Mouse (Mus musculus) heart, adult 18-20 months (tissue): ENCODE results near the gene Bin2. TPM values are rescaled to one million over a fixed set of nuclear protein-coding genes. Genes with fewer than 3 reads are reported as not detected.
"Not testable (repeated sequence)": the region's sequence is repeated elsewhere in the genome, so short reads cannot be mapped to it uniquely, and the experiment has no call there.

Experiments
- DNase-seq, 2 experiments: peaks; one replicate each; pipeline ENCODE4 v3.0.0; 2021 to 2022; ENCODE audit warnings: mixed read lengths in 1 of 2
- microRNA-seq, 2 experiments: library from miRNA; unstranded; fragments of <30 nt; microRNA quantifications; one replicate each; pipeline ENCODE4 v1.2.0; 2022
- total RNA-seq, 2 experiments: library from RNA; stranded (reverse); gene quantifications; 2 replicates each; pipeline ENCODE4 v1.2.3; 2021

The Bin2 gene
- total RNA-seq, 2 experiments from 2014 or later = 1.6 to 5.1 TPM

- DNase-seq = peak; percentile 91 to 93
Measured at GRCm38 (mm10) chr15:100615825-100616220, 53.5 kb downstream of the Bin2 start.

- DNase-seq = peak; percentile 98
Measured at GRCm38 (mm10) chr15:100614996-100615824, 54.1 kb downstream of the Bin2 start, which contains the start of gene Dazap2. Dazap2 (plus strand) TSS chr15:100615349.

GRCm38 (mm10) chr15:100614218-100614995 is 54.9 kb downstream of the Bin2 start:
- no peak for DNase-seq

GRCm38 (mm10) chr15:100613584-100613983 is 55.8 kb downstream of the Bin2 start:
- peak; percentile 78 to 89 for DNase-seq

- no peak for DNase-seq
Measured at GRCm38 (mm10) chr15:100612432-100612831, 56.9 kb downstream of the Bin2 start.

GRCm38 (mm10) chr15:100611951-100612350 is 57.4 kb downstream of the Bin2 start:
- no peak for DNase-seq

- not testable (repeated sequence) for DNase-seq
Measured at GRCm38 (mm10) chr15:100606677-100607076, 62.7 kb downstream of the Bin2 start.

GRCm38 (mm10) chr15:100601669-100602068 is 67.7 kb downstream of the Bin2 start:
- DNase-seq = no peak

GRCm38 (mm10) chr15:100600696-100601272 is 68.6 kb downstream of the Bin2 start:
- no peak for DNase-seq

- DNase-seq = peak; percentile 81 to 85
Measured at GRCm38 (mm10) chr15:100600047-100600695, 69.2 kb downstream of the Bin2 start.

- DNase-seq = peak; percentile 61 to 74
Measured at GRCm38 (mm10) chr15:100599276-100600046, 69.9 kb downstream of the Bin2 start, which contains the start of gene Pou6f1. Pou6f1 (minus strand) TSS chr15:100599984.

- DNase-seq = peak; percentile 65 to 70
Measured at GRCm38 (mm10) chr15:100598883-100599275, 70.5 kb downstream of the Bin2 start.

GRCm38 (mm10) chr15:100598287-100598882 is 71.0 kb downstream of the Bin2 start:
- no peak for DNase-seq

- DNase-seq = no peak
Measured at GRCm38 (mm10) chr15:100592817-100593216, 76.5 kb downstream of the Bin2 start.

Small RNA genes lying within 50 kb of the gene (microRNA-seq; reads per million reads assigned to microRNA genes)
- gene Mir6961 = 0 reads per million in 2 experiments

Other genes starting within 250 kb of the Bin2 start
- gene Gm5475, start 247.4 kb downstream of the Bin2 start, total RNA-seq = not detected
- gene Slc11a2, start 244.5 kb downstream of the Bin2 start, total RNA-seq = 10 to 100 TPM; 37.8 to 44.5 TPM
- 10 to 100 TPM; 10.2 to 23.2 TPM for gene Letmd1, start 200.5 kb downstream of the Bin2 start, total RNA-seq
- gene Csrnp2, start 174.1 kb downstream of the Bin2 start, total RNA-seq = 1 to 10 TPM; 1.9 to 2.6 TPM
- gene Tfcp2, start 117.5 kb downstream of the Bin2 start, total RNA-seq = 10 to 100 TPM; 11.3 to 14.7 TPM
- gene Pou6f1, start 69.6 kb downstream of the Bin2 start, total RNA-seq = 10 to 100 TPM; 11.1 to 14.2 TPM
- 100 to 1,000 TPM; 152 to 194 TPM for gene Dazap2, start 54.2 kb downstream of the Bin2 start, total RNA-seq
- gene Smagp, start 32.6 kb downstream of the Bin2 start, total RNA-seq = 10 to 100 TPM; 11.3 to 18.5 TPM
- 1 to 10 TPM; 1.3 TPM for gene Cela1, start 18.4 kb upstream of the Bin2 start, total RNA-seq
- gene Galnt6, start 59.8 kb upstream of the Bin2 start, total RNA-seq = 1 to 10 TPM in 1 of 2 experiments, under 1 TPM in 1; 0.62 to 1.3 TPM
- 1 to 10 TPM; 1.9 to 4.8 TPM for gene Slc4a8, start 92.2 kb upstream of the Bin2 start, total RNA-seq
- not detected for gene Scn8a, start 200.3 kb upstream of the Bin2 start, total RNA-seq